Mouse (Mus musculus): ENCODE measurements around the gene Slc52a3. TPM values are rescaled to one million over a fixed set of nuclear protein-coding genes. Genes with fewer than 3 reads are reported as not detected.

The Slc52a3 gene
- polyA plus RNA-seq, 1 experiment from 2014 or later = 0.34 TPM

- Histone ChIP-seq H3K27me3 (replicated peaks) (peaks cover 40% of the 10 kb centered on the region), H3K36me3 (no peaks in the 10 kb centered on the region), H3K4me1 (replicated peaks) (peaks cover 54% of the 10 kb centered on the region), H3K4me3 (no peak overlapping the region), H3K9me3 (replicated peaks) (no peaks in the 10 kb centered on the region), H3K9ac (no peak overlapping the region), H3K4me2 (no peak overlapping the region), H3K27ac (ENCODE audit: poor library complexity, severe bottlenecking) (no peak overlapping the region)
- ATAC-seq (ENCODE audit: insufficient number of reproducible peaks, low FRiP score) = no peak
- WGBS = 86% methylated on average over 5 of the region's 5 CpGs
These were observed 21.0 kb upstream of the Slc52a3 start for GRCm38 (mm10) chr2:151975295-151975694.

- peaks cover 52% of the 10 kb centered on the region for H3K4me1 ChIP-seq (replicated peaks)
- H3K27me3 ChIP-seq (replicated peaks) = peaks cover 40% of the 10 kb centered on the region
- no peak overlapping the region for H3K9ac ChIP-seq
- ATAC-seq (ENCODE audit: insufficient number of reproducible peaks, low FRiP score) = no peak
- no peak overlapping the region for H3K4me2 ChIP-seq
- no peak overlapping the region for H3K27ac ChIP-seq (ENCODE audit: poor library complexity, severe bottlenecking)
- 85% methylated on average over 3 of the region's 3 CpGs for WGBS
- no peaks in the 10 kb centered on the region for H3K9me3 ChIP-seq (replicated peaks)
- H3K4me3 ChIP-seq = no peak overlapping the region
- H3K36me3 ChIP-seq = no peaks in the 10 kb centered on the region
These were observed 20.2 kb upstream of the Slc52a3 start for GRCm38 (mm10) chr2:151976067-151976466.

- ATAC-seq (ENCODE audit: insufficient number of reproducible peaks, low FRiP score) = no peak
- no peak overlapping the region for H3K4me3 ChIP-seq
- no peak overlapping the region for H3K4me2 ChIP-seq
- no peaks in the 10 kb centered on the region for H3K36me3 ChIP-seq
- H3K27ac ChIP-seq (ENCODE audit: poor library complexity, severe bottlenecking) = no peak overlapping the region
- peaks cover 30% of the 10 kb centered on the region for H3K27me3 ChIP-seq (replicated peaks)
- WGBS = 80% methylated on average over 4 of the region's 4 CpGs
- no peaks in the 10 kb centered on the region for H3K9me3 ChIP-seq (replicated peaks)
- peaks cover 41% of the 10 kb centered on the region for H3K4me1 ChIP-seq (replicated peaks)
- H3K9ac ChIP-seq = no peak overlapping the region
These were observed 18.4 kb upstream of the Slc52a3 start for GRCm38 (mm10) chr2:151977689-151978440.

- Histone ChIP-seq H3K9ac (no peak overlapping the region), H3K36me3 (no peaks in the 10 kb centered on the region), H3K27ac (ENCODE audit: poor library complexity, severe bottlenecking) (no peak overlapping the region), H3K9me3 (replicated peaks) (no peaks in the 10 kb centered on the region), H3K4me3 (no peak overlapping the region), H3K27me3 (replicated peaks) (peaks cover 27% of the 10 kb centered on the region), H3K4me2 (peak overlapping the region; percentile 79; the same call in 1 of the 2 replicates), H3K4me1 (replicated peaks) (peaks cover 35% of the 10 kb centered on the region)
- ATAC-seq (ENCODE audit: insufficient number of reproducible peaks, low FRiP score) = no peak
- 78% methylated on average over 6 of the region's 6 CpGs for WGBS
These were observed 17.8 kb upstream of the Slc52a3 start for GRCm38 (mm10) chr2:151978494-151978893.

- Histone ChIP-seq H3K4me1 (replicated peaks) (peaks cover 26% of the 10 kb centered on the region), H3K27ac (ENCODE audit: poor library complexity, severe bottlenecking) (no peak within 1 kb of the TSS), H3K4me3 (peak within 1 kb of the TSS; percentile 72), H3K36me3 (no peaks in the 10 kb centered on the region), H3K9me3 (replicated peaks) (no peaks in the 10 kb centered on the region), H3K9ac (peak within 1 kb of the TSS; percentile 80), H3K4me2 (peak within 1 kb of the TSS; percentile 79), H3K27me3 (replicated peaks) (peaks cover 16% of the 10 kb centered on the region)
- WGBS = 1% methylated on average over 46 of the region's 46 CpGs
- ATAC-seq (ENCODE audit: insufficient number of reproducible peaks, low FRiP score) = peak; percentile 89
These were observed 16.6 kb upstream of the Slc52a3 start, which contains the start of gene Fam110a for GRCm38 (mm10) chr2:151979470-151980354. Gene Fam110a (minus strand): TSS chr2:151980219.

GRCm38 (mm10) chr2:151980355-151980693 lies 16.0 kb upstream of the Slc52a3 start:
- no peaks in the 10 kb centered on the region for H3K9me3 ChIP-seq (replicated peaks)
- ATAC-seq (ENCODE audit: insufficient number of reproducible peaks, low FRiP score) = peak; percentile 31; the same call in 1 of the 2 replicates
- H3K4me1 ChIP-seq (replicated peaks) = peaks cover 26% of the 10 kb centered on the region
- H3K27me3 ChIP-seq (replicated peaks) = peaks cover 11% of the 10 kb centered on the region; the same call in 1 of the 2 replicates
- peak overlapping the region; percentile 79 for H3K4me2 ChIP-seq
- peak overlapping the region; percentile 72 for H3K4me3 ChIP-seq
- H3K36me3 ChIP-seq = no peaks in the 10 kb centered on the region
- peak overlapping the region; percentile 80; the same call in 1 of the 2 replicates for H3K9ac ChIP-seq
- 43% methylated on average over 3 of the region's 3 CpGs for WGBS
- H3K27ac ChIP-seq (ENCODE audit: poor library complexity, severe bottlenecking) = no peak overlapping the region

GRCm38 (mm10) chr2:151981268-151981667 lies 15.0 kb upstream of the Slc52a3 start:
- no peak overlapping the region for H3K4me2 ChIP-seq
- H3K4me1 ChIP-seq (replicated peaks) = peaks cover 26% of the 10 kb centered on the region
- no peak overlapping the region for H3K4me3 ChIP-seq
- peaks cover 8% of the 10 kb centered on the region; the same call in 1 of the 2 replicates for H3K27me3 ChIP-seq (replicated peaks)
- no peaks in the 10 kb centered on the region for H3K36me3 ChIP-seq
- H3K9ac ChIP-seq = no peak overlapping the region
- 68% methylated on average over 6 of the region's 6 CpGs for WGBS
- H3K27ac ChIP-seq (ENCODE audit: poor library complexity, severe bottlenecking) = no peak overlapping the region
- ATAC-seq (ENCODE audit: insufficient number of reproducible peaks, low FRiP score) = no peak
- no peaks in the 10 kb centered on the region for H3K9me3 ChIP-seq (replicated peaks)

- H3K9me3 ChIP-seq (replicated peaks) = no peaks in the 10 kb centered on the region
- no peaks in the 10 kb centered on the region for H3K36me3 ChIP-seq
- H3K4me3 ChIP-seq = no peak overlapping the region
- peaks cover 8% of the 10 kb centered on the region; the same call in 1 of the 2 replicates for H3K27me3 ChIP-seq (replicated peaks)
- H3K9ac ChIP-seq = no peak overlapping the region
- H3K27ac ChIP-seq (ENCODE audit: poor library complexity, severe bottlenecking) = no peak overlapping the region
- ATAC-seq (ENCODE audit: insufficient number of reproducible peaks, low FRiP score) = no peak
- peaks cover 26% of the 10 kb centered on the region for H3K4me1 ChIP-seq (replicated peaks)
- H3K4me2 ChIP-seq = no peak overlapping the region
These were observed 13.8 kb upstream of the Slc52a3 start for GRCm38 (mm10) chr2:151982476-151982875.

- 69% methylated on average over 9 of the region's 9 CpGs for WGBS
- H3K9me3 ChIP-seq (replicated peaks) = no peaks in the 10 kb centered on the region
- no peaks in the 10 kb centered on the region for H3K36me3 ChIP-seq
- H3K4me1 ChIP-seq (replicated peaks) = peaks cover 12% of the 10 kb centered on the region
- H3K27ac ChIP-seq (ENCODE audit: poor library complexity, severe bottlenecking) = no peak overlapping the region
- peaks cover 8% of the 10 kb centered on the region; the same call in 1 of the 2 replicates for H3K27me3 ChIP-seq (replicated peaks)
- H3K4me3 ChIP-seq = no peak overlapping the region
- ATAC-seq (ENCODE audit: insufficient number of reproducible peaks, low FRiP score) = no peak
- H3K4me2 ChIP-seq = no peak overlapping the region
- no peak overlapping the region for H3K9ac ChIP-seq
These were observed 12.3 kb upstream of the Slc52a3 start for GRCm38 (mm10) chr2:151984019-151984418.

- ATAC-seq (ENCODE audit: insufficient number of reproducible peaks, low FRiP score) = no peak
- no peak overlapping the region for H3K4me2 ChIP-seq
- H3K27ac ChIP-seq (ENCODE audit: poor library complexity, severe bottlenecking) = no peak overlapping the region
- H3K36me3 ChIP-seq = no peaks in the 10 kb centered on the region
- WGBS = 57% methylated on average over 7 of the region's 7 CpGs
- H3K27me3 ChIP-seq (replicated peaks) = peaks cover 11% of the 10 kb centered on the region; the same call in 1 of the 2 replicates
- H3K9me3 ChIP-seq (replicated peaks) = no peaks in the 10 kb centered on the region
- 0 out of 2 replicates have a peak, but pooled peaks cover 1% of the 10 kb centered on the region for H3K4me1 ChIP-seq (replicated peaks)
- no peak overlapping the region for H3K9ac ChIP-seq
- H3K4me3 ChIP-seq = no peak overlapping the region
These were observed 10.7 kb upstream of the Slc52a3 start for GRCm38 (mm10) chr2:151985426-151986172.

Data from heart, embryonic 12.5 days (tissue).